Mouse (Mus musculus): Measurements from ENCODE around the gene Gpn1.
A peak's percentile ranks its signal among the peaks of the same experiment; 100 is the strongest.
"Not testable (repeated sequence)": the region's sequence is repeated elsewhere in the genome, so short reads cannot be mapped to it uniquely, and the experiment has no call there.

The Gpn1 gene

DNA sequence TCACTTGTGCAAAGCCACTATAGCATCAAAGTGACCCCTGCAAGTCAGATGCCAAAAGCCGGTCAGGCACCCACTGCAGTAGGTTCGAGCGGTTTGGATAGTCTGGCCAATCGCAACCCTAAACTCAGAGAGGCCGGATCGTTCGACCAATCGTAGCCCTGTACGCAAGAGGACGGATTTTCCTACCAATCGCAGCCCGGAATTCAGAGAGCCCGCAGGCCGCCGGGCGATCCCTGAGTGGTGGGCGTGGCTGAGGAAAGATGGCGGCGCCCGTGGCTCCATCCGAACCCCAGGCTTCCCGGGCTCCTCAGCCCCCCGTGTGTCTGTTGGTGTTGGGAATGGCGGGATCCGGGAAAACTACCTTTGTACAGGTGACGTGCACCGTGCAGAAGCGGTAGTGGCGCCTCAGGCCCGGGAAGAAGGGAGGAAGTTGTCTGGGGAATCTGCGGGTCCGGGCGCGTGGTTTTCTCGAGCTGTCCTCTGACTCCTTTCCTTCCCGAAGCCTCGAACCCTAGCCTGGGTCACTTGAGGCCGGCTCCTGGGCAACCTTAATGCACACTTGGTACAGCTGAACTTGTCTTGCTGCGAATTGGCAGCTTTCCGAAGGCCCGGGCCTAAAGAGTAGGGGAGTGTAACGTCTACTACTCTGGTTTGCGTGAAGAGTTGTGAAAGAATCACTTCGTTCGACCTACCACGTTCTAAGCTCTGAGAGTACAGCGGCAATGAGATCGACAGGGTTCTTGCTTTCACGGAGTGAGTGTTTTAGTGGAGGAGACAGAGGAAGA is at the start of gene Gpn1:
Gene Gpn1, plus strand, starts transcription at position 229 of the 785 bp plus-strand sequence.
- peak; percentile 93 for DNase-seq (ENCODE audit: low read depth, low spot score)

DNA sequence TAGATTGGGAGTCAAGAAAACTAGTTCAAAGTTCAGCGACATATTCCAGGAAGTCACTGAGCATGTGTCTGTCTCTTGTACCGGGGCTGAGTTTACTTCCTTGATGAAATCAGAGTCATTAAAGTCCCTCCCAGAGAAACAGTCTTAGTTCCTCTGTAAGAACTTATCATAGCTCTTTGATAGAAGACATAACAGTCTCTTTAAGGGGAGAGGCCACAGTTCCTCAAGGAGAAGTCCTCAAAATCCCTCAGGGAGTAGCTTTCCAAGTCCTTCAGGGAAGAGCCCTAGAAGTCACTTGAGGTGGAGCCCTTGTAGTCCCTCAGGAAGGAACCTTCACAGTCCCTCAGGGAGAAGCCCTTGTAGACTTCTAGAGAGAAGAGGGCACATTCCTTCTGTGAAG is 43.2 kb upstream of the Gpn1 start:
- no peak for DNase-seq (ENCODE audit: low read depth, low spot score)

DNA sequence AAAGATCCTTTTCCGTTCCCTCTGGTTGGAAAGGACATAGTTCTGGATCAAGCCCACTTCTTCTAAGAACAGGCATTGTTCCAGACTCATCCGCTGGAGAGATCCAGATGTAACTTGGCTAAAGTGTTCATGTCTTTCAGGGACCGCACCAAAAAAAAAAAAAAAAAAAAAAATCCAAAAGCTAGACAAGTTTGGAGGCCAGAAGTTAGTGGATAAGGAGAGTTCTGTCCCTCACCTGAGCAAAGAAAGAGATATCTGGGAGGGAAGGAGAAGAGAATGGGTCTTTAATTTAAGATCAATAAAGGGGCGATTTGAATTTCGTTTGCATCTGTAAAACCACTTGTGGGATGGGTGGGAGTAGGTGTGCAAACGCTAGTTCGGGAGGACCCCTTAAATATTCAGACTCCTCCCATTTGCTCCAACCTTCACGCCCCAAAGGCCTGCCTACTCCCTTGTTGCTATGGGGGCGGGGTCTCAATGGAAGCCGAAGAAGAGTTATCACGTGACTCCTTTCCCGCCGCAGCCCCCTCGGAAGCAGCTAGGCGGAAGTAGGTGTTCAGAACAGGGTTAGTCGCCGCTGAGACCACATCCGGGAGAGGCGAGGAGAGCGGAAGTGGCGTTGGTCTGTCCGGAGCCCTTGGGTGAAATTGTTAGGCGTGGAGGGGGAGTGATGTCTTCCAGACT is 42.5 kb upstream of the Gpn1 start, which contains the start of gene Zfp512:
Gene Zfp512, plus strand, starts transcription at position 554 of the 684 bp plus-strand sequence.
- DNase-seq (ENCODE audit: low read depth, low spot score) = peak; percentile 96

- DNase-seq (ENCODE audit: low read depth, low spot score) = no peak
Measured at GRCm38 (mm10) chr5:31452562-31452878, 42.0 kb upstream of the Gpn1 start.

DNA sequence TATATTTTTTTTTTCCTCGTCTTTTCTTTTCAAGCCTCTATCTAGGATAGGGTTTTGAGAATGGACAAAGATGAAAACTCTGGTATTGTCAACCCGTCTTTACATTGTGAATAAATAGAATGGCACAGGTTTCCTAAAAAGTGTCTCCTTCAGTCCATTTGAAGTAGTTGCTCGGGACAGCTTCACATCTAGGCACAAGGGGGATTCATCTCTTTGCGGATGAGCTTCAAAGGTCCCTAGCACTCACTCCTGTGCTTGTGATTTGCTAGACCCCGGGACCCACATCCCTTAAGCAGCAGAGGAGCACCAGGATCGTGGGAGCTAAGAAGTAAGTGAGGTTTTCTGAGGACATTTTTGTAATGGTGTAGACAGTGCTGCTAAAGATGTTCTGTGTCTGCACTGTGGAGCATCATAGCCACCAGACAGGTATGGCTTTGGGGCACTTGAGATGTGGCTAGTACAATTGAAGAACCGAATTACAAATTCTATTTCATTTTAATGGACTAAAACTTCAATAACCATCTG is 41.6 kb upstream of the Gpn1 start:
- no peak for DNase-seq (ENCODE audit: low read depth, low spot score)

DNA sequence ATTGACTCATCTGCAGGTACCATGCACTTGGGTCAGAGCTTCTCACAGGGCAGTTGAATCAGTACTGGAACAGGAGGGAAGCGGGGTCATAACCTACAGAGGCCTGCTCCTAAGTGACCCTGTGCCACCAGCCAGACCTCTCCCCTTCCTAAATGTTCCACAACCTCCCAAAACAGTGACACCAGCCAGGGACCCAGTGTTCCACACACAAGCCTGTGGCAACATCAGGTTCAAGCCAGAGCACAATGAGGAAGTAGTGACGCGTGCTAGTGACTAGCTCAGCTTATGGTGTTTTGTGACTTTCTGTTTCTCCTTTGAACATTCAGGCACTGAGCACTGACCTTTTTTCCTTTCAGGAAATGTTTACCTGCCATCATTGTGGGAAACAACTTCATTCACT is 26.7 kb upstream of the Gpn1 start:
- DNase-seq (ENCODE audit: low read depth, low spot score) = no peak

DNA sequence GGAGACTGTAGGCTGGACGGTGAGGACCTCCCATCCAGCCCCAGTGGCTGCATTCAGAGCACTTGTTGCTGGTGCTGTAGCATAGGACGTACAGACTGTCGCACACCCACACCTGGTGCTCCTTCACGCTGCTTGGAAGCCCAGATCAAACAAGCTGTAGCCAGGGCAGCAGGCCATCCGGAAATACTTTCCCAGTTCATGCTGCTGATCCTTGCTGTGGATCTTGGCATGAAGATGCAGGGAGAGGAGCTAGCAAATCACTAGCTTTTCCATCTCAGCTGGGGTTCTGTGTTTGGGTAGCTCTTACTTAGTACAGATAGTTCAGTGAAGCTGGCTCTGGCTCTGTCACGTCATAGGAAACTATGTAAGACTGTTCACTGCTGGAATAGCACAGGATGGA is 24.8 kb upstream of the Gpn1 start:
- no peak for DNase-seq (ENCODE audit: low read depth, low spot score)

GRCm38 (mm10) chr5:31470334-31470733 is 24.2 kb upstream of the Gpn1 start:
- DNase-seq (ENCODE audit: low read depth, low spot score) = no peak

- peak; percentile 27 for DNase-seq (ENCODE audit: low read depth, low spot score)
Measured at GRCm38 (mm10) chr5:31480536-31480935, 14.0 kb upstream of the Gpn1 start.

DNA sequence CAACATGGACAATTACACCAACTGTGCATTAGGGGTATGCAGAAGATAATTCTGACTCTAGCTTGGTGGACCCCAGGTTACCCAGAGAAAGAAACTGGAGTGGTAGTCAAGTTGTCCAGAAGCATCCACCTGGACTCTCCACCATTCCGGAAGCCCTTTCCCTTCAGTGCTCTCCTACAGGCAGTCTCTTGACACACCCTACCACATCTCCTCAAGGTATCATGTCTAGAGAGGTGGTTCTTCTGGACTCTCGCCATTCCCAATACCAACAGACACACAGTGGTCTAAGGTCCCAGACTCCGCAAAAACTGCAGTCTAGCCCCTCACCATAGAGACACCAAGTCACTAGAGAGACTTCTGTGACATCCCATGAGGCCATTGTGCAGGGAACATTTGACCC is 9.1 kb upstream of the Gpn1 start, which contains the start of gene 4930548H24Rik:
Gene 4930548H24Rik, plus strand, starts transcription at position 301 of the 400 bp plus-strand sequence.
- DNase-seq (ENCODE audit: low read depth, low spot score) = no peak

DNA sequence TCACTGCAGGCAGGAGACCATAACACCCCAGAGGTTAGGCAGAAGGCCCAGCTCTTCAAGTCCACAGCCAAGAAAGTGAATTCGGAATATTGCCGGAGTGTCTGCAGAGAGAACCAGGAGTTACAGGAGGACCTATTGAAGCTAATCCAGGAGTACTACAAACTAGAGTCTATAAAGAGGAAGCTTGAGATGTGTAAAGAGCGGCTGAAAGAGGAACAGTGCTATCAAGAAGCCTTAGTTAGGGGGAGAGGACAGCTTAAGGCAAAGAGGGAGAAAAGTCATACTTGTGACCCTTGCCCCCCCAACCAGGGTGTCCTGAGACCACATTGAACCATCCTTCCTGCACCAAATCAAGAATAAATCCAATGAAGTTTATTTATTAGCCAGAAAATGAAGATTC is 6.7 kb upstream of the Gpn1 start:
- no peak for DNase-seq (ENCODE audit: low read depth, low spot score)

DNA sequence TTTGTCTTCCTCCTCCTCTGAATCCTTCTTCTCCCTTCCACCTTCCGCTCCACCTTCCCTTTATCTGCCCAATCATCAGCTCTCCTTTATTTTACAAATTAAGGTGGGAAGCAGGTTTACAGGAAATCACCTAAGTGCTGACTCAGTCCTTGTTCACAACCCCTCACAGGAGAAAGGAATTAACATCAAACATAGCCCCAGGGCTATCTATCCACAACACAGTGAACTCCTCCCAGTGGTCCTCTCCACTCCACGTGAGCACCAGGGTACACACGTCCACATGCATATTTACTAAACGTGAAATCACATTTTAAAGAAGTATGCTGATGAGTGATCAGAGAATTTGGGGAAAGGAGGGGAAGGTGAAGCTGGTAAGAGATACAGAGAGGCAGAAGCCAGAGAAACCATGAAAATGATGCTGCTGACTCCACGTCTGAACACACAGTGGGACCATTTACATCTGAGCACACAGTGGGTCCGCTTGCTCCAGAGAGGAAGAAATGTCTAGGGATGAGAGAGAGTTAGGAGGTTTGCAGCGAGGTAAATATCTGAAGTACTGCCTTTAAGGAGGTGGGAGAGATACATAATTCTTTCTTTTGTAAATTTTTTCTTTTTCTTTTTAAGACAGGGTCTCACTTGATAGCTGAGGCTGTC is 5.3 kb upstream of the Gpn1 start:
- DNase-seq (ENCODE audit: low read depth, low spot score) = no peak

- no peak for DNase-seq (ENCODE audit: low read depth, low spot score)
Measured at GRCm38 (mm10) chr5:31492031-31492430, 2.5 kb upstream of the Gpn1 start.

- DNase-seq (ENCODE audit: low read depth, low spot score) = no peak
Measured at GRCm38 (mm10) chr5:31504843-31505242, 10.3 kb downstream of the Gpn1 start.

DNA sequence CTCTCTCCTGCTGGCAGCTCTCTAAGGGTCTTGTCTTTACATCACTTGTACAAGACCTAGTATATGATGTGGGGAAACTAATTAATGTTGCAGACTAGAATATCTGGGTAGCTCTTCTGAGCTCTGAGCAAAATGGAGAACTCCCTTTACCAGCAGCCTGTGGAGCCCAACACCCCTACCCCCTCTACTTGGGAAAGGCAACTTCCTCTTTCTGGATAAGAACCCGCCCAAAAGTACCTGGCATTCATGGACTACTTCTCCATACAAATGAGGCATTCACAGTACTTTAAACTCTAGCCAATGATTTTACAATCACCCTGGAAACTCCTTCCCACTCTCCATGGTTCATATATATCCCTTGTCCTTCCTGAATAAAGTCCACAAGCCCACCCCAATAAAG is 17.9 kb downstream of the Gpn1 start:
- no peak for DNase-seq (ENCODE audit: low read depth, low spot score)

DNA sequence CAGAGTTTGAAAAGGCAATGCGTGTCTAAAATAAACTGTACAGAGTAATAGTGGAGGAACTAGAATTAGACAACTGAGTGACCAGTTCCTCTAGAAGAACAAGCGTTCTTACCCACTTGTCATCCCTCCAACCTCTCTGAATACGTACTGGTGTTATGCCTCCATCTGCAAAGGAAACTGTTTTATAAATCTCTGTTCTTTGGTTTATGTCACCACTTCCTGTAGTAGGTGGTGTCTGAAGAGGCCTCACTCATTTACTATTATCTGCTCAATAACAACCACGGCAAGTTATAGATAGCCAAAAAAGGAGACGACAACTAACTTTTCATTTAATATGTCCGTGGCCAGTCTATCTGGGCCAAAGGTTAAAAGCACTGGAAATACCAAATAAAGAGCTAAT is 26.0 kb downstream of the Gpn1 start:
- DNase-seq (ENCODE audit: low read depth, low spot score) = no peak

DNA sequence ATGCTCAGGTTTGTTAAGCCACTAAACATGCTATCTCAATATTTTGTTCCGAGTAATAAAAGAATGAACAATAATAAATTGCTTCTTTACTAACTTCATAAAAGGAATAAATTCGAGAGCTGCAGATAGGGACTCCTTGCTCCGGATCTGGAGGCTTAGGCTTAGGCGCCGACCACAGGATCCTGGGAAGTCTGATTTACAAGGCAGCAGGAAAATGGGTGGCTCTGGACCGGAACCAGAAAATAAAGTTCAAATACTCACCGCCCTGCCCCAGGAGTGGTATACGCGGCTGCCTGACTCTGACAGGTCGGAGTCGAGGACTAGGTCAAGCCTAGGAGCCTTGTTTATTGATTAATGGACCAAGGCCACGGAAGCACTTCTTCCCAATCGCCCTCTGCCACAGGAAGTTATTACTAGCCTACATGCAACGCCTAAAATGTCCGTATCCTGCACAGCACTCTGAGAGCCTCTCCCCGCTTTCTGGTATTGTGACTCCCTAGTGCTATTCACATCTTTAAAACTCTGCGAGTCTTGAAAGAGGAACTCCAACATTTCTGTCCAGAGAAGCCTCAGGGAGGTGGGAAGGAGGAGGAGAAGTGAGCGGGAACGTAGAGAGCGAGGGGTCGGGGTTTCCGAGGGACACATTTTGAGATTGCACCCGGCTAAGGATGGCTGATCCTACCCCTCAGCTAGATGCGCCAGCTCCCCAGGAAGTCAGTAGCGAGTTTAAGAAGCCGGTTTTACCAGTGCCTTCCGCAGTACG is 32.0 kb downstream of the Gpn1 start, which contains the start of gene Slc4a1ap:
Gene Slc4a1ap, plus strand, starts transcription at position 642 of the 763 bp plus-strand sequence.
- peak; percentile 87 for DNase-seq (ENCODE audit: low read depth, low spot score)

DNA sequence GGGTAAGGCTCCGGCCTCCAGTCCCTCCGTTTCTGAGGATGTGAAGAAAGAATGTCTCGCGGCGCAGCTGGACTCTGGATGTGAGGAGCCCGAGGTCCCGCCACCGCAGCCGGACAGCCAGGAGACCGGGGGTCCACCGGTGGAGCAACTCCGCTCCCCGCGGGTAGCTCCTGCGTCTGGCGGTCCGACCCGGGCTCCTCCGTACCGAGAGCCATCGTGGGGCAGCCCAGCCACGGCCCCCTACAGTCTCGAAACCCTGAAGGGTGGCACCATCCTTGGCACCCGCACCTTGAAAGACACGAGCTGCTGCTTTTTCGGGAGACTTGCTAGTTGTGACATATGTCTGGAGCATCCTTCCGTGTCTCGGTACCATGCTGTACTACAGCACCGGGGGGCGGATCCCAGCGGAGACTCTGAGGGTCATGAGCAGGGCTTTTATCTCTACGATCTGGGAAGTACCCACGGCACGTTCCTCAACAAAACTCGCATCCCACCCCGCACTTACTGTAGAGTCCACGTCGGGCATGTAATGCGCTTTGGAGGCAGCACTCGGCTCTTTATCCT is 32.7 kb downstream of the Gpn1 start:
- DNase-seq (ENCODE audit: low read depth, low spot score) = no peak

- DNase-seq (ENCODE audit: low read depth, low spot score) = not testable (repeated sequence)
Measured at GRCm38 (mm10) chr5:31527707-31528106, 33.2 kb downstream of the Gpn1 start, which contains the start of gene Supt7l. Supt7l (minus strand) TSS chr5:31527807.

GRCm38 (mm10) chr5:31528560-31528959 is 34.0 kb downstream of the Gpn1 start:
- no peak for DNase-seq (ENCODE audit: low read depth, low spot score)

DNA sequence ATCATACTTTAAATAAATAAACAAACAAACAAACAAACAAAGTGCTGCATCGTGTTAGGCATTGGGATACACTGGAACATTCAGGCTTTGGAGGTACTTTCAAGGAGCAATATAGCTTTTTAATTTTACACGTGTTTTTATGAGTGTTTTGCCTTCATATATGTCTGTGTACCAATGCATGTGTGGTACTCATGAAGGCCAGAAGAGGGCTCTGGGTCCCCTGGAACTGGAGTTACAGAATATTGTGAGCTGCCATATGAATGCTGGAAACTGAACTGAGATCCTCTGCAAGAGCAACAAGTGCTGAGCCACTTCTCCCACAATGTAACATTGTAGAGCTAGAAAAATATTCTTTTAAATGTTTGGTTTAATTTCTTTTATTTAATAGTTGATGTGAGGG is 40.7 kb downstream of the Gpn1 start:
- DNase-seq (ENCODE audit: low read depth, low spot score) = no peak
